Mouse (Mus musculus) gastrocnemius, postnatal 36 days (tissue): Measurements from ENCODE around the gene Rln3. TPM values are rescaled to one million over a fixed set of nuclear protein-coding genes. Genes with fewer than 3 reads are reported as not detected.

Experiments
- DNase-seq, 2 experiments: peaks; one replicate each; pipeline ENCODE4 v3.0.0; 2022
- intact Hi-C: fragments of 180-260 bp; cut with DNase I; formaldehyde crosslinking; loops from one replicate; pipeline ENCODE4 v1.15.1; 2025
- long read RNA-seq, 2 experiments: library from polyadenylated mRNA; stranded (forward); transcript quantifications; one replicate each; pipeline ENCODE4 v2.0.0; 2021
- total RNA-seq, 2 experiments: library from RNA; stranded (reverse); gene quantifications; 2 replicates each; pipeline ENCODE4 v1.2.3; 2021

The Rln3 gene
- total RNA-seq = not detected
- long read RNA-seq, experiment 1 = 0 reads
- long read RNA-seq, experiment 2 = 0 reads

GRCm38 (mm10) chr8:84044900-84045299, at the start of gene Rln3:
Gene Rln3 (minus strand): TSS chr8:84045000.
- intact Hi-C loops = loop anchor here (5.0 to 10.0 kb wide), 3 partner anchors 137 to 540 kb away; no protein-coding TSS in a partner anchor

GRCm38 (mm10) chr8:84090585-84090984, 45.8 kb upstream of the Rln3 start:
- no peak for DNase-seq
- intact Hi-C loops = no loop called here

More at GRCm38 (mm10) chr8:84044900-84045299, at the start of gene Rln3:
- no peak for DNase-seq

- no peak for DNase-seq
- intact Hi-C loops = no loop called here
Observed at GRCm38 (mm10) chr8:84089277-84089676, 44.5 kb upstream of the Rln3 start.

GRCm38 (mm10) chr8:84087821-84088220, 43.0 kb upstream of the Rln3 start:
- intact Hi-C loops = no loop called here
- no peak for DNase-seq

GRCm38 (mm10) chr8:84087156-84087555, 42.4 kb upstream of the Rln3 start:
- no peak for DNase-seq
- intact Hi-C loops = no loop called here

- intact Hi-C loops = no loop called here
Observed at GRCm38 (mm10) chr8:84084341-84085115, 39.7 kb upstream of the Rln3 start.

GRCm38 (mm10) chr8:84083829-84084241, 39.0 kb upstream of the Rln3 start:
- intact Hi-C loops = no loop called here
- DNase-seq = peak; percentile 46 to 49

More at GRCm38 (mm10) chr8:84084341-84085115, 39.7 kb upstream of the Rln3 start:
- DNase-seq = no peak

GRCm38 (mm10) chr8:84079206-84079605, 34.4 kb upstream of the Rln3 start:
- intact Hi-C loops = no loop called here
- no peak for DNase-seq

GRCm38 (mm10) chr8:84076849-84077248, 32.0 kb upstream of the Rln3 start:
- intact Hi-C loops = no loop called here
- DNase-seq = no peak

- no peak for DNase-seq
- intact Hi-C loops = no loop called here
Observed at GRCm38 (mm10) chr8:84076412-84076811, 31.6 kb upstream of the Rln3 start.

- DNase-seq = no peak
- intact Hi-C loops = no loop called here
Observed at GRCm38 (mm10) chr8:84073230-84073976, 28.6 kb upstream of the Rln3 start.

GRCm38 (mm10) chr8:84072321-84072720, 27.5 kb upstream of the Rln3 start:
- no peak for DNase-seq
- intact Hi-C loops = no loop called here

GRCm38 (mm10) chr8:84071921-84072320, 27.1 kb upstream of the Rln3 start:
- DNase-seq = no peak
- intact Hi-C loops = no loop called here

- intact Hi-C loops = no loop called here
- DNase-seq = no peak
Observed at GRCm38 (mm10) chr8:84070667-84071066, 25.9 kb upstream of the Rln3 start.

- DNase-seq = no peak
- intact Hi-C loops = no loop called here
Observed at GRCm38 (mm10) chr8:84070241-84070640, 25.4 kb upstream of the Rln3 start.

GRCm38 (mm10) chr8:84069750-84070149, 24.9 kb upstream of the Rln3 start:
- DNase-seq = no peak
- intact Hi-C loops = no loop called here

GRCm38 (mm10) chr8:84069169-84069568, 24.4 kb upstream of the Rln3 start:
- no peak for DNase-seq

GRCm38 (mm10) chr8:84068316-84069035, 23.7 kb upstream of the Rln3 start:
- no peak for DNase-seq
- intact Hi-C loops = no loop called here

More at GRCm38 (mm10) chr8:84069169-84069568, 24.4 kb upstream of the Rln3 start:
- intact Hi-C loops = no loop called here

GRCm38 (mm10) chr8:84067911-84068310, 23.1 kb upstream of the Rln3 start:
- no peak for DNase-seq
- intact Hi-C loops = no loop called here

- peak; percentile 93 to 98 for DNase-seq
- intact Hi-C loops = no loop called here
Observed at GRCm38 (mm10) chr8:84067047-84067573, 22.3 kb upstream of the Rln3 start.
